Mouse (Mus musculus) brain, embryonic 18.5 days (tissue): Measurements from ENCODE around the gene Gcnt3.

ENCODE experiments used
- DNase-seq: peaks from one replicate; pipeline ENCODE4 v3.0.0-alpha.2; 2012; ENCODE audit warnings: low read depth, low spot score

The Gcnt3 gene

DNA sequence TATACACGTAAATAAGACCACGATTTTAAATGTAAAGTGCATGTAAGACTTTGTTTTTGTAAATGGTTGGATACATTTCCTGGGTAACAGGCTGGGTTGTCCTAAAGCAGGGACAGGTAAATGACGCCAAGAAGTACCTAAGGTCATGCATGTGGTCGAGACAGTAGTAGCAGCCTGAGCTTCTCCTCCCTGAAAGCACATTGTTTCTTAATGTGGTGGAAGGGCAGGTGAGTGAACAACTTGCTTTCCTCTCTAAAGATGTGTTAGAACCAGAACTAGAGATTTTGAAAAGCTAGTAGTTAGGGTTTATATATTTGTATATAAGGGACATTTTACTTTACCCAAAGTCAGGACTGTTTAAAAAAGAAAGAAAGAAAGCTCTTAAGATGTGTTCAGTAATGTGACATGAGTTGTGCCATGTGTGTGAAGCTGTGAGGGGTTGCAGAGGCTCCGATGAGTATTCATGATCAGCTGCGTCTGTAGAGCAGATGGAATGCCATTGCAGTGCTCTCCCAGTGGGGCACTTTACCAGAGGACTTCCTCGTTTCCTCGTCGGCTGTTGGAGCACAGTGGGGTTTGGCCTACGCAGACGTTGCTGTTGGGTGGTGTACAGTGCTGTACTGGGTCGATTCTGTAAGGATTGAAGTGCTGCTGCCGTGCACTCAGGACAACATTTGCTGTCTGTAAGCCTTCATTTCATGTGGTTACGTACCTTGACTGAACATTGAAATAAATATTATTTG is 30.2 kb downstream of the Gcnt3 start:
- no peak for DNase-seq

DNA sequence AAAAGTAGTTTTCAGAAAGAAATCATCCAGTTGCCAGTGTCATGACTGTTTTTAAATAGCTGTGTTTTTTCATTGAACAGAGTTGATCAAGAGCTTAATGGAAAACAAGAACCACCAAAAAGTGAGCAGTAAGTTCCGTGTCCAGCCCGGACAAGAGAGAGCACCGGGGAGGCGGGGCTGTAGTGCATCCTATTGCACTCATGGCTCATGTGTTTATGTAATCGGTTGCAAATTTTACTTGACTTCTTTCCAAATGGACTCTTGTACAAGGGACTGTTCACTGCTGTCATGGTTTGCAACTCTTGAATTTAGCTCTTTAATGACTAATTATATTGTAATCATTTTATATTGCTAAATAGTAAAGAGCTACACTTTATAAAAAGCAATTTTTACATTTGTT is 30.9 kb downstream of the Gcnt3 start:
- no peak for DNase-seq

DNA sequence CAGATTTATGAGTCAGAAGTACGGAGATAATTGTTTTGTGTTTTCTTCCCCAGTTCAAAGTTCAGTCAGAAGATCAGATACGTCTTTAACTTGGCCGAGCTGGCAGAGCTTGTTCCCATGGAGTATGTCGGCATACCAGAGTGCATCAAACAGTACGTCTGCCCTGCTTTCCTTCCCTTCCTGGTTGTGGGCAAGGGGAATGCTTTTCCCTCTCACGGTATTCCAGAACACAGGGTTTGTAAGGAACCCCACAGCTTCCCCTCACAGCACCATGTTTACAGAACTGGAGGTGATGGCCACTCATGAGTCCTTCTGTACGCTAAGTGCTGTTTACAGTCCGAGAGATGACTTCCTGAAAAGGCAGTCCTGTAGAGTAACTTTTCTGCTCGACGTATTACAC is 34.4 kb downstream of the Gcnt3 start:
- no peak for DNase-seq

- no peak for DNase-seq
Measured at GRCm38 (mm10) chr9:69999318-69999717, 38.6 kb downstream of the Gcnt3 start.

DNA sequence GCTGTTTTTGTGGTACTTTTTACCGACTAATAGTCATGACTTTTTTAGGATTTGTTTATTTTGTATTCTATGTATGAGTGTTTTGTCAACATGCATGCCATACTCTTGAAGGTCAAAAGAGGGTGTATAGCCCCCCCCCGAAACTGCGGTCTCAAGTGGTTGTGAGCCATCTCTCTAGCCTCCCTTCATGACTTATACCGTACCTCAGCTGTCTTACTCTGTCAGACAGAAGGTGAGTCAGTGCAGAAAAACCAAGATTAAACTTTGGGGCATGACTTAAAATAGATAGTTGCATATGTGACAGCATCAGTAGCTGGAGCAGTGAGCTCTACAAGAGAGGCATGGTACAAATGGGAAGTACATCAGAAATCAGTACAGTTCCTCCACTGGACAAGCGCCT is 43.3 kb downstream of the Gcnt3 start:
- no peak for DNase-seq

DNA sequence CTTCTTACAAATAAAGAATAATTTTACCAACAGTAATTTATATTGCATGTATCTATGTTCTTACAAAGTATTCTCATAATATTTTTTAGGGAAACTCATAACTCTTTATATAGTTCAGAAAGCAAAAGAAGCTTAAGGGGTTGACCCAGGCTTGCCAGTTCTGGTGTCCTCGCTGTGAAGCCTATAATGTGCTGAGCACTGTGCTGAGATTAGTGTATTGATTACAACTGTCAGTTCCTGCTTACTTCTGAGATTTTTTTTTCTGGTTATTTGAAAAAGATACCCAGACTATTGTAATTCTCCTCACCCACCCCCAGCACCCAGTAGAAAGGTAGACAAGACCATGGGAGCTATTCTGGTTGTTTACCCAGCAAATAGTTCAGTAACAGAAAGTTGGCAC is 44.4 kb downstream of the Gcnt3 start:
- DNase-seq, result no peak

- DNase-seq, result no peak
Measured at GRCm38 (mm10) chr9:69992841-69993277, 45.0 kb downstream of the Gcnt3 start.

- no peak for DNase-seq
Measured at GRCm38 (mm10) chr9:69990346-69990745, 47.5 kb downstream of the Gcnt3 start.

- peak; percentile 80 for DNase-seq
Measured at GRCm38 (mm10) chr9:69989303-69990121, 48.4 kb downstream of the Gcnt3 start, which contains the start of gene Bnip2. Gene Bnip2 (plus strand): TSS chr9:69989466.

- DNase-seq, result no peak
Measured at GRCm38 (mm10) chr9:69988706-69989302, 49.1 kb downstream of the Gcnt3 start.

DNA sequence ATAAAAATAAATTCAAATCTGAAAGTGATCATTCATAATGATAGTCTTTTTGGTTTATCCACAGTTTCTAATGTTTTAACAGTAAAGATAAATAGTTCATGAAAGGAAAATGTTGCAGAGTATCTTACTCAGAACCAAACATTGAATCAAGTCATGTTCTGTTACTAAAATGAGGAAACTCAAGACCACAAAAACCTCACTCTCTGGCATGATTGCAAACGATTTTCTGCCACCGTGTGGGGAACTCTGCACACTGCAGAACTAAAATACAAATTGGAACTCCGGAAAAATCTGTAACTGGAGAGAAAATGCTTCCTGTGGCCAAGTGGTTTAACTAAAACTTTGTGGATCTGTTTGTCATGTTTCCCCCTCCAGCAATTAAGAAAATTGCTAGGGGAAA is 50.3 kb downstream of the Gcnt3 start:
- peak; percentile 40 for DNase-seq

- no peak for DNase-seq
Measured at GRCm38 (mm10) chr9:69986571-69986970, 51.3 kb downstream of the Gcnt3 start.

DNA sequence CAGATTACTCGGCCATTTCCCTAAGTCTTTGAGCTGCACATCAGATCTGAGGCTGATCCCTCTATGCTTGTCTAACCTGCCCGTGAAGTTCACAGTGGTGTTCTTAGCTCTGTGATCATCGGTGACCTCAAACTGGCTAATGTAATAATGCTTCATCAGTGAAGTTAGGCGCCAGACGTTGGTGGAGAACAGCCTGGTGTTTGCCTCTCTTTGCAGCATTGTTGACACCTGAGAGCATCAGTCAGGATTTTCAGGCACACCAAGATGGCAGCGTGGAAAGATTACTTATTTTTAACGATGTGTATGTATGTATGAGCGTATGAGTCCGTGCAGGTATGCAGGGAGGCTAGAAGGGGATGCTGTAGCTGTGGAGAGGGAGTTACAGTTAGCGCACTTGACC is 51.8 kb downstream of the Gcnt3 start:
- DNase-seq, result no peak

- no peak for DNase-seq
Measured at GRCm38 (mm10) chr9:69985526-69985925, 52.4 kb downstream of the Gcnt3 start.
